Mouse (Mus musculus) skeletal muscle tissue, postnatal 0 days (tissue): ENCODE measurements around the gene Aadacl2. TPM values are rescaled to one million over a fixed set of nuclear protein-coding genes. Genes with fewer than 3 reads are reported as not detected.

Experiments
- polyA plus RNA-seq: library from polyadenylated mRNA; unstranded; fragments of >200 nt; fragmentation: Nextera tagmentation; extraction: Ambion mirVana; gene quantifications from 2 replicates; pipeline ENCODE4 v1.2.1, GENCODE M21; 2015

Gene Aadacl2
- 0.34 TPM in 1 of 2 replicates, not detected in the other for polyA plus RNA-seq

GRCm38 (mm10) chr3:60006443-60006842 is at the start of gene Aadacl2:
Gene Aadacl2, plus strand, starts transcription at chr3:60006743.

GRCm38 (mm10) chr3:60025417-60025816 is 18.9 kb downstream of the Aadacl2 start, which contains the start of gene Aadac:
Gene Aadac, plus strand, starts transcription at chr3:60025717.

Other genes starting within 250 kb of the Aadacl2 start
- not detected in 2 replicates for gene Gm8298, start 145.7 kb upstream of the Aadacl2 start, polyA plus RNA-seq
- 0.17 TPM in 1 of 2 replicates, not detected in the other for gene C130079G13Rik, start 81.5 kb upstream of the Aadacl2 start, polyA plus RNA-seq
- 0.51 and 0.53 TPM in 2 replicates for gene Aadac, start 19.0 kb downstream of the Aadacl2 start, polyA plus RNA-seq
- gene Sucnr1, start 75.1 kb downstream of the Aadacl2 start, polyA plus RNA-seq = 0.19 and 0.67 TPM in 2 replicates